8 mouse cellular contexts compared by ENCODE assay signal in the genomic region with DNA sequence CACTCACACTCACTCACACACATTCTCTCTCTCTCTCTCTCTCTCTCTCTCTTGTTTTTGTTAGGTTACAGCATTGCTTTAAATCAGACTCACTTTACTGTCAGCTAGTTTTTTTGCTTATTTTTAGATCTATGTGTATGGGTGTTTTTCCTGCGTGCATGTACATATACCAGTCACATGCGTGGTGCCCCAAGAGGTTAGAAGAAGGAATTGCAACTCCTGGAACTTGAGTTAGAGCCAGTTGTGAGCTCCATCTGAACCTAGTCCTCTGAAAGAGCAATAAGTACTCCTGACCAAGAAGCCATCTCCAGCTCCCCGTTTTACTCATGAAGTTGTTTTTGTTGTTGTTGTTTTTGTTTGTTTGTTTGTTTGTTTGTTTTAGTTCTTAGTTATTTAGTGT. TPM values are rescaled to one million over a fixed set of nuclear protein-coding genes. Genes with fewer than 3 reads are reported as not detected.
A peak's percentile ranks its signal among the peaks of the same experiment; 100 is the strongest.
DNase-seq lines count a peak whose midpoint lies in the region; ATAC-seq and TF ChIP-seq lines count a peak whose summit lies in the region.

No protein-coding gene starts in this region.

- no peak overlapping the region for H3K4me3 ChIP-seq in spleen, adult 2 months (ENCODE audit: extremely low read depth, insufficient read depth, insufficient read length)

- no peak for TF ChIP-seq POLR2A in spleen, adult 2 months (IDR thresholded peaks at IDR 0.05; ENCODE audit: low read depth, low read length)

- peak; percentile 28 for DNase-seq in gastrocnemius, adult 18-20 months (ENCODE audit: low spot score)
- no peak for DNase-seq in gastrocnemius, adult 8-10 months (ENCODE audit: low spot score in 2 of 2)
- peak; percentile 19 to 37 for DNase-seq in spleen, adult 2 months (ENCODE audit: low read depth in 1 of 2, low spot score in 2 of 2)
- no peak for DNase-seq in spleen, adult 12 weeks (ENCODE audit: low spot score)
- peak; percentile 13 for DNase-seq in skeletal muscle tissue, adult 2 months (ENCODE audit: low read depth, low spot score)
- DNase-seq in gastrocnemius, postnatal 10 days: no peak
- DNase-seq in spleen, adult 18-20 months: no peak

- no peak for TF ChIP-seq CTCF in spleen, adult 2 months (IDR thresholded peaks at IDR 0.05; ENCODE audit: extremely low read depth, insufficient read depth, insufficient read length, insufficient replicate concordance)

- H3K27me3 ChIP-seq in spleen, adult 2 months (ENCODE audit: control insufficient read depth, insufficient read depth, low read length): no peaks in the 10 kb centered on the region

- H3K27ac ChIP-seq in spleen, adult 2 months (ENCODE audit: insufficient read depth, low read length): no peak overlapping the region

- H3K4me1 ChIP-seq in spleen, adult 2 months (ENCODE audit: control insufficient read depth, insufficient read depth, insufficient read length): no peaks in the 10 kb centered on the region

- 60% methylated on average over 3 of the region's 3 CpGs for WGBS in spleen, adult 2 months

- H3K36me3 ChIP-seq in spleen, adult 2 months (ENCODE audit: control insufficient read depth, insufficient read depth, low read length): peaks cover 17% of the 10 kb centered on the region

- peak; percentile 74 for ATAC-seq in erythroblast, adult 5-6 weeks (replicated peaks; ENCODE audit: low FRiP score, poor library complexity, severe bottlenecking)

RNA-seq across cellular contexts. Expression of gene Agrp, which starts 24.0 kb away (rescaled TPM):
- 1 to 10 TPM in 1 of 2 experiments, under 1 TPM in 1; 0.52 to 1.2 TPM for total RNA-seq in gastrocnemius, adult 18-20 months (2021)
- total RNA-seq in gastrocnemius, adult 8-10 months (2022): not detected
- polyA plus RNA-seq in spleen, adult 2 months (2012; rRNA removed): 0.14 TPM in 1 of 2 replicates, not detected in the other
- not detected in 2 replicates for total RNA-seq in erythroblast, adult 5-6 weeks (2015; ENCODE audit: low replicate concordance)
- not detected in 2 replicates for total RNA-seq in erythroblast, adult 5-6 weeks (2017; ENCODE audit: low replicate concordance)
- under 1 TPM; 0.84 to 0.85 TPM for total RNA-seq in gastrocnemius, postnatal 10 days (2021)

RNA-seq across cellular contexts. Expression of gene Ctcf, which starts 24.8 kb away (rescaled TPM):
- 10 to 100 TPM; 33.6 to 34.2 TPM for total RNA-seq in gastrocnemius, adult 18-20 months (2021)
- 10 to 100 TPM; 32.9 to 39.2 (median 34.2) TPM for total RNA-seq in gastrocnemius, adult 8-10 months (2022)
- 22.1 and 24.5 TPM in 2 replicates for polyA plus RNA-seq in spleen, adult 2 months (2012; rRNA removed)
- total RNA-seq in erythroblast, adult 5-6 weeks (2015; ENCODE audit: low replicate concordance): 51.6 and 81.5 TPM in 2 replicates
- 68.8 and 99.5 TPM in 2 replicates for total RNA-seq in erythroblast, adult 5-6 weeks (2017; ENCODE audit: low replicate concordance)
- total RNA-seq in gastrocnemius, postnatal 10 days (2021): 10 to 100 TPM; 43.7 to 46.7 TPM

RNA-seq across cellular contexts. Expression of gene Carmil2, which starts 24.9 kb away (rescaled TPM):
- total RNA-seq in gastrocnemius, adult 18-20 months (2021): under 1 TPM in 1 of 2 experiments, not detected in 1; 0.05 TPM
- total RNA-seq in gastrocnemius, adult 8-10 months (2022): not detected
- 62.1 and 72.2 TPM in 2 replicates for polyA plus RNA-seq in spleen, adult 2 months (2012; rRNA removed)
- 3.1 TPM in 2 replicates for total RNA-seq in erythroblast, adult 5-6 weeks (2015; ENCODE audit: low replicate concordance)
- 2.5 and 3.5 TPM in 2 replicates for total RNA-seq in erythroblast, adult 5-6 weeks (2017; ENCODE audit: low replicate concordance)
- under 1 TPM; 0.28 to 0.38 TPM for total RNA-seq in gastrocnemius, postnatal 10 days (2021)

RNA-seq across cellular contexts. Expression of gene Acd, which starts 39.7 kb away (rescaled TPM):
- total RNA-seq in gastrocnemius, adult 18-20 months (2021): 1 to 10 TPM; 5.0 to 5.4 TPM
- 1 to 10 TPM; 3.4 to 5.8 (median 4.4) TPM for total RNA-seq in gastrocnemius, adult 8-10 months (2022)
- polyA plus RNA-seq in spleen, adult 2 months (2012; rRNA removed): 47.3 and 62.1 TPM in 2 replicates
- total RNA-seq in erythroblast, adult 5-6 weeks (2015; ENCODE audit: low replicate concordance): 7.1 and 12.5 TPM in 2 replicates
- total RNA-seq in erythroblast, adult 5-6 weeks (2017; ENCODE audit: low replicate concordance): 1.7 and 7.8 TPM in 2 replicates
- 10 to 100 TPM; 12.9 to 15.2 TPM for total RNA-seq in gastrocnemius, postnatal 10 days (2021)

RNA-seq across cellular contexts. Expression of gene Pard6a, which starts 39.8 kb away (rescaled TPM):
- total RNA-seq in gastrocnemius, adult 18-20 months (2021): 1 to 10 TPM; 5.5 to 6.2 TPM
- total RNA-seq in gastrocnemius, adult 8-10 months (2022): 1 to 10 TPM; 5.5 to 8.1 (median 6.7) TPM
- polyA plus RNA-seq in spleen, adult 2 months (2012; rRNA removed): 8.7 and 12.1 TPM in 2 replicates
- 2.1 TPM in 1 of 2 replicates, not detected in the other for total RNA-seq in erythroblast, adult 5-6 weeks (2015; ENCODE audit: low replicate concordance)
- 0.56 and 1.5 TPM in 2 replicates for total RNA-seq in erythroblast, adult 5-6 weeks (2017; ENCODE audit: low replicate concordance)
- 1 to 10 TPM; 6.0 to 7.8 TPM for total RNA-seq in gastrocnemius, postnatal 10 days (2021)

Comparison
In these comparisons a context has a peak if more than half of its experiments do, and no peak if none do; other contexts are left out.
1. DNase-seq: peak in gastrocnemius, adult 18-20 months (single experiment), spleen, adult 2 months (2 of 2) and skeletal muscle tissue, adult 2 months (single experiment); none in gastrocnemius, adult 8-10 months (0 of 2), spleen, adult 12 weeks (single experiment), gastrocnemius, postnatal 10 days (single experiment) and spleen, adult 18-20 months (0 of 2).